Mouse (Mus musculus) thymus, postnatal 0 days (tissue): ENCODE measurements around the gene Sspn. TPM values are rescaled to one million over a fixed set of nuclear protein-coding genes. Genes with fewer than 3 reads are reported as not detected.

ENCODE experiments used
- DNase-seq: peaks from one replicate; pipeline ENCODE4 v3.0.0-alpha.2; 2015; ENCODE audit warnings: low spot score
- polyA plus RNA-seq: library from polyadenylated mRNA; unstranded; fragments of >200 nt; fragmentation: Nextera tagmentation; extraction: Ambion mirVana; gene quantifications from 2 replicates; pipeline ENCODE4 v1.2.1, GENCODE M21; 2015

Sspn gene
- polyA plus RNA-seq, 1 experiment from 2014 or later: 1.3 TPM

DNA sequence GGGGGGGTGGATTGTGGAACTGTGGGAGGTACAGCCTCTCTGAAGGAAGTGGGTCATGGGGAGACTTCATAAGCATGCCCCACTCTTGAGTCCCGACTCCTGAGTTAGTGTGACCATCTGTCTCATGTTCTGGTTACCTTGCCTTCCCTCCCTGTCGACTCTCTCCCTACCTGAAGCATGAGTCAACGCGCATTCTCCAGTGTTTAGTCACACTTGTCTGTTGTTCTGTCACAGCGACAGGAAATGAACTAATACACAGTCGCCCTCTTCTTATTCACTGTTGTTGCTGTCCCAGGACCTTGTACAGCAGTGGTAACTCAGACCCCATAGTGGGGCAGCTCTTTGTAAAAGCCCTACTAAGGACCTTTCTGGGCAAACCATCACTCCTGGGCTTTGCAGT is 41.4 kb downstream of the Sspn start:
- DNase-seq: no peak

DNA sequence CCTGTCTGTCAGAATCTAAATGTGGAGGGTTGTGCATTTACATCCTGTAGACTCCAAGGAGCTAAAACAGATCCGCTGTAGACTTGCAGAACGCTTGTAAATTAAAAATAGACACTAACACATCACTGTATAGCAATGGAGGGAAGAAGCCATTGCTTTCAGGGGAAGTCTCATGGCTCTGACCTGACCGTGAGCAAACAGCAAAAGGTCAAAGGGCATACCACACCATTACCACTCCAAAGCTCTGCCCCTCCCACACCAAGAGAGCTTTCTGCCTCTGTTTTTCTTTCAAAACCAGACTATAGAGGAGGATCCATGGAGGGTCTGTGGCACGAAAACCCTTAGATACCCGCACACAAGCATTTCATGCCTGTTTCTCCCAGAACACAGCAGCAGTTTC is 41.9 kb downstream of the Sspn start:
- no peak for DNase-seq

DNA sequence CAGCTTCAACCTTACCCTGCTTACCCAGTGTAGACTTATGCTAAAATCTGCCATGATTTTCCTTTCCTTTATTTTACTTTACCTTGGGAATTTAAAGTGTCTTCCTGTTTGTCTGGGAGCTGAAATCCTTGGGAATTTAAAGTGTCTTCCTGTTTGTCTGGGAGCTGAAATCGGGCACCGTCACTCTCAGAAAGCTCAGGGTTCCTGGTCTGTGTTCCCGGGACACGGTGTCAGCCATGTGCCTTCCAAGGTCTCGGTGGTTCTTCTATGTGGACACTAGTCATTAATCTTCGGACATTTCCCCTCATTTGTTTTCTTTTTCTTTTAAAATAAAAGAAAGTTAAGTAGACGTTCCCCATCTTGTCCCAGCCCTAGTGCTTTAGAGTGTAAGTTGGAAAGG is 43.3 kb downstream of the Sspn start:
- no peak for DNase-seq

DNA sequence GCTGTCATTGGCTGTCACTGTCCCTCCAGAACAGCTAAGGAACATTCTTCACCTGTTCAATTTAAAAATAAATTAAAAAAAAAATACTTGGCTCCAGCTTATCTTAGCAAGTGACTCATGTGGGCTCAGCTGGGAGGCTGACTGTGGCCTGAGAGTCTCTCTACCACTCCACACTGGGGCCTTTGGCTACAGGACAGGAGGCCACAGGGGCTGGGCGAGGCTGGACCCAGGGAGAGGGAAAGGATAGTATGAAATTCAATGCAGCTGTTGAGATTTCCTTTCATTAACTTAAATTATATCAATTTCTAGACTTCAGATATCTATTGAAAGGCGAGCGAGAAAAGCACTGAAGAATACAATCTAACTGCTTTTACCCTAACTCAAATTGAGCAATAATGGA is 45.9 kb downstream of the Sspn start:
- no peak for DNase-seq

DNA sequence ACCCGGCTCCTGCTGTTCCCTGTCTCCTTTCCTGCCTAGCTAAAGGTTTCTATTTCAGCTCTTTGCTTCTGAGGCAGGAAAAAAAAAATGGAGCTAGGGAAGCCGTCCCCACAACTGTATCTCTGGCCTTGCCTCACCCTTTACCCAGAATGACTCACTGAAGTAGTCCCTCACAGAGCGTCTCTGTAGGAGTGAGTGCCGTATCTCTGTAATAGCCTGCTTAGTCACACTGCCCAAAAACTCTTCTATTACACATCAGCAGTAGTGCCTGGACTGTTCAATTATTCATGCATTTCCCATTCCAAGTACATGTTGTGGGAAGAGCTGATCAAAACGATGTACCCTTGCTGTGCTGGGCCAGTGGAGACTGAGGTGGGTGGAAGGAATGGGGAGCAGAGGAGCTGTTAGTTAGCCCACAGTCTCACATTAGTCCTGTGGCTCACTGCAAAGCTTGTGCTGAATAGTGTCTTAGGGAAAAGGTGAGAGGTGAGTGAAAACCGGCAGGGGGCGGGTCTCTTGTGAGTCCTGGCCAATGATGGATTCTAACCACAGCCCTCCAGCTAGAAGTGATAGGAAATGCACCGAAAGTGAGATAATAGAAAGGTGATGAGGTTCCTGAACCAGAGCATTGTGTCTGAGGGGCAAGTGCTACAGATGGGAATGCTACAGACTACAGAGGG is 46.5 kb downstream of the Sspn start:
- DNase-seq: no peak

DNA sequence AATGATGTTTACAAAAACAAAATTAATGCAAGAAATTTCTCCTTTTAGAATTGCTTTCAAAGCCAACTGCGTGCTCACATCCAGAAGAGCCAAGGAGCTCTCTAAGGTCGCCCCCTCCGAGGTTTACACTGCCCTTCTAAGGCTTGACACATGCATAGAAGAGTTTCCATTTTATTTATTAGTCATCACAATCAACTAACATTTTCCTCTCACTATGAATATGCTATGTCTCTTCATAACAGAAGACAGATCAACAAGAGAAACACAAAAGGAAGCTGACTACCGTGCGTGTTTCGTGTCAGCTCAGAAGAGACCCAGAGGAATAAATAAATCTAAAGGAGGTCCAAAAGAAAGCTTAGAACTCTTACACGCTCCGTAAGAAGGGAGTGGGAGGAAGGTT is 49.6 kb downstream of the Sspn start:
- no peak for DNase-seq

DNA sequence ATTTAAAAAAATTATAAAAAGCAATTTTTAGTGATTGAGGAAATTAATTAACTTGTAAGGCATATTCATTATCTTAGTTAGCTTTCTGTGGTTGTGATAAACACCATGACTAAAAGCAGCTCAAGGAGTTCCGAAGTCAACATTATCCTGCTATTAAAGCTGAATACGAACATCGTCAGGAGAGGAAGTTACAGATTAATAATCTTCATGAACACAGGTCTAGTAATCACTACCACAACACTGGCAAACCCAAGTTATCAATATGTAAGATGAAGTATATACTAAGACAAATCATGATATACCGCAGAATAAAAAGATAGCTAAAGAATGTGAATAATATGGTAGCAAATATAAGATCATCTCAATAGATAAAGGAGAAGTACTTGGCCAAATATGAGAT is 50.9 kb downstream of the Sspn start:
- DNase-seq: no peak

DNA sequence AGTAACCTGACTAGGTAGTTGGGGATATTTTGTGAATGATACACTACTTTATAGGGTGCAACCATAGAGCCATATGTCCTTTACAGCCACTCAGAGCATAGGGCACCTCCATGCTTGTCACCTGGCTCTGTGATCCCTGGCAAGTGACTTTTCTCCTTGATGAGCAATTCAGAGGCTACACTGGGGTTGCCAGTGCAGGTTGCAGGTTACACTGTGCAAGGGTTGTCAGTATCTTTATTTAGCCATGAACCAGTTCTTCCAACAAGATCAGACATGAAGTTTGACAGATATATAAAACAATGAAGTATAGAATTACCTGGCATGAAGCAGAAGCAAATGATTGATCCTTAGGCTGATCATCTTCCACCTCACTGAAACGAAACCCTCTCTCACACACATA is 59.1 kb downstream of the Sspn start:
- no peak for DNase-seq

DNA sequence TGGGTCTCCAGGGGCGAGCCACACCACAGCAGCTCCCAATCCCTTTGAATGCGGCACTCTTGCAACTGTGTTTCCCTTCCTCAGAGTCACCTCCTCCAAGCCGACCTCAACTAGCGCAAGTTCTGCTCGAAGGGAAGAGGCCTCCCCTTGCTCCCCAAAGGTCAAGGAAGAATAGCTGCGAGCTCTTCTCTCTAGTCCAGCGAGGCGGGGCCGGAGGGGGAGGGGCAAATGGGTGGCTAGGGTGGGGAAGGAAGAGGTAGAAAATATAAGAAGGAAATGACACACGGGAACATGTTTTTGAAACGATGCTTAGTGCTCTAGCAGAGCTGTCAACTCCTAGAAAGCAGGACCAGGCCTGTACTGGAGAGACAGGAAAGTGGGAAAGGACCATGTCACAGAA is 61.1 kb downstream of the Sspn start:
- no peak for DNase-seq

DNA sequence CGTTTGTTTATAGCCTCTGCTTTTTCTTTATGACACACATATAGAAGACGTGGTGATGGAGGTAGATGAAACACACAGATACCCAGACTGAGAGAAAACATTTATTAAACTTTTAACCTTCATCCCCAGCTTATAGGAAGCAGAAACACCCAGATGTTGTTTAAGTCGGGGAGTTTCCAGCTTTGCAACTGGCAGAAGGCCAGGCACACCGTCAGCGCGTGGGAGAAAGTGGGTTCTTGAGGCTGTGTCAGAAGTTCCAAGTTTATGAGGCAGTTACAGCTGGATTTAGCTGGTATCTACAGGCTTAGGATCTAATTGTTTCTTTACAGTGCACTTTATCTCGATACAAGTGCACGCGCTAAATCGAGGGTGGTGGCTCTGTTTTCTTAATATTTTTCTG is 61.5 kb downstream of the Sspn start:
- DNase-seq: no peak

DNA sequence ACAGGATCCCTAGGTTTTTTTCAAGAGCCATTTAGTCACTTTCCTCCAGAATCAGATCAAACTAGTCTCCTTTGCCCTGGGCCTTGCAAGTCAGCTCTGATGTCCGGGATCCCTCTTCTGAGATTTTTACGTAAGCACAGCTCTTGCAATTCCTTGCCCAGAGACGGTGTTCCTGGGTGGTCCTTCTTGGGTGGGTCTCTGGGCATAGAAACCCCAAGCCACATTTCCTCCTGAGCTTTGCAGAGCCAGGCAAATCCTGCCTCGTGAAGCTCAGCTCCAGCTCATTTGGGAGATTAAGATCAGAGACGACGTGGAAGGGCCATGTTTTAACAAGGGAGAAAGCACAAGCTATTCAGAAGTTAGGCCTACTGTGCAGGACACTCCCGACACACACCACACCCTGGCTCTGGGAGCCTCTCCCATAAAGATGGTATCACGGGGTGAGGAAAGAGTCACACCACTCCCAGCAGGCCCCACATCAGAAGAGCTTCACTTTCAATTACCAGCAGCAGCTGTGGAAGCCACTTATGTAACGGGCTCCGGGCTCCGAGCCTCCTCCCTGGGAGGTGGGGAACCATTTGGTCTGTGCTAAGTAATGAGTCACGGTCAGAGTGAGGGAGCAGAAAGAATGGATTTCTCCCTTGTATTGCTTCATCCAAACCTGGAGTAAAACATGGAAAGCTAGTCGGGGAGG is 67.0 kb downstream of the Sspn start:
- no peak for DNase-seq

DNA sequence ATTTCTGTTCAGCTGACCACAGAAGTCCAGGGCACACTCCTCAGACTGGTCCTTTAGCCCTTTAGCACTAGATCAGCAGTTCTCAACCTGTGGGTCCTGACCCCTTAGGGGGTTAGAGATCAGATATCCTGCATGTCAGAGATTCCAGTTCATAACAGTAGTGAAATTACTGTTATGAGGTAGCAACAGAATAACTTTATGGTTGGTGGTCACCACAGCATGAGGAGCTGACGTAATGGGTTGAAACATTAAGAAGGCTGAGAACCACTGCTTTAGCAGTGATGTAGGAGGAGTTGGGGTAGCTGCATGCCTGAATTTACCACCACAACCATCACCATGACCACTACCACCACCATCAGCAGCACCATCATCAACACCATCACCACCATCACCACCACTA is 69.3 kb downstream of the Sspn start:
- DNase-seq: no peak

DNA sequence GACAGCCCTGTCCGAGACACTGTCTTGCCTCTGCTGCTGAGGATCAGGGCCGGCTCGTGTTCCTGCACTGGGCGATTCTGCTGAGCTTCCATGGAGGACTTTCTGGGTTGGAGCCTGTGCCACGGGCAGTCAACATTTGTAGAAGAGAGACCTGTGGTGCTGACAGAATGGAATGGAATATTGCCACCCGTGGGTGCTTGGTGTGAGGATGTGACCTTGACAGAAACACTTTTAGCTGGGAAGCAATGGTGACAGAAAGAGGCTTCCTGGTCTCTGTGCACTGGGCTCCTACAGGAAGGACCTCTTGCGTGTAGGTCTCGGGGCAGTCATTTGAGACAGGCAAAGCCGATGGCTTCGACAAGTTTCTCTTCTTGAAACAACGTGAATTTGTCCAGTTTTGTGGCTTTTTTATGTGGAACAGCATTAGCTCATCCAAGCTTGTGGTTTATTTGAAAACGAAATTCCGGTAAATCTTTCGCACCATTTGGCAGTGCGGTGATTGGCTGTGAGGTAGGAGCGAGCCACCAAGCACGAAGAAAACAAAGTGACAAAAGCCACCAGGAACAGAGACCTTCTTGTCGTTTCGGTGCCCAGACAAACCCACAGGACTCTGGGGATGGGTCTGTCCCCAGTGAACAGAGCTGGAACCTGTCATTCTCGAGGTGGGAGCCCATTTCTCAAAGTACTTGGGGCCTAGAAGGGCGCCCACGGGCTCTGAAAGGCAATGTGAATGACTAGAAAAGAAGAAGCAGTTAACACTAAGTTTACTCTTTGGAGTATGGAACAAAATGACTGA is 70.2 kb downstream of the Sspn start:
- no peak for DNase-seq

DNA sequence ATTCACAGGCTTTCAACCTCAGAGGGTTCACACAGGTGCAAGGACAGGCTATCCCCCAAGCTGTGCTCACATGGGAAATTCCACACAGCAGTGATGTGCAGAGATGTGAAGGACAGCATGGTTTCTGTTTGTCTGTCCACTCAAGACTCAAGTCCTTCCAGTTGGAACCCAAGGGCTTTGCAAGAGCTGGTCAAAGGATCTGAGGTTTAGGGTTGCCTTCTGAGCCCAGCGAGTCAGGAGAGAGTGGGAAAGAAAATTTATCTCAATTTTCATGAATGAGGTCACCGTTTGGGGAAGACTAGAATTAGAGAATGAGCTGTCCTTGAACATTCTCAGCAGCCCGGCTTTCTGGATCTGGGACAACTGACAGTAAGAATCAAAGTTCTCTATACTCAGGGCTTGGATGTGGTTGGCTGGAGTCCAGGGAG is 72.7 kb downstream of the Sspn start:
- no peak for DNase-seq

DNA sequence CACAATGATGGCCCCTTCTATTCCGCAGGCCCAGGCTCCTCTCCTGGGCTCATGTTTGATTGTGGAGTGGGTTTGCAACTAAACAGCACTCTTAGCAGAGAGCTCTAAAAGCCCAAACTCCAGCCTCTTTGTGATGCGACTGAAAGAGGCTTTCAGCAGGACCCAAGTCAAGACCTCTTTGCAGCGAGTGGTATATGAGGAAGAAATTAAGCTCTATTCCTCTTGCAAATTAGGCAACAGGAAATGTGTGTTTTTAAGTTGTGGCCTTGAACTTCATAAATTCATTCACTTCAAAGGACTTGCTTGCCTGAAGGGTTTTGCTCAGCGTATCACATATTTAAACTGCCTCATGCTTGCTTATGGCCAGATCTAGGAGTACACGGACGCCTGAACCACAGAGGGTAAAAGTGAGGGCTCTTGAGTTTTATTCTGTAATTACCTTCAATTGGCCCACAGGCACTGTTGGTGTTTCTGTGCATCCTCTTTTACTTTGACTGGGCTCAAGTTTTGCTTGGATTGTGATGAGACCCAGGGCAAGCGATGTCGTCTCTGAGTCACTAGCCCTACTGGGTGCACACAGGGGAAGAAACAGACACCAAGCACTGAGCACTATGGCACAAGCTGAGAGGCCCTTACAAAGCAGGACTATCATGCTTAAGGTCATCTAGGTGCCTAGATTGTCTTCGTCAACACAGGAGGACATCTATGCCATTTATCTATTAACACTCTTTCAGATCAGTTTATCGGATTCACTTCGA is 73.9 kb downstream of the Sspn start:
- DNase-seq: no peak

DNA sequence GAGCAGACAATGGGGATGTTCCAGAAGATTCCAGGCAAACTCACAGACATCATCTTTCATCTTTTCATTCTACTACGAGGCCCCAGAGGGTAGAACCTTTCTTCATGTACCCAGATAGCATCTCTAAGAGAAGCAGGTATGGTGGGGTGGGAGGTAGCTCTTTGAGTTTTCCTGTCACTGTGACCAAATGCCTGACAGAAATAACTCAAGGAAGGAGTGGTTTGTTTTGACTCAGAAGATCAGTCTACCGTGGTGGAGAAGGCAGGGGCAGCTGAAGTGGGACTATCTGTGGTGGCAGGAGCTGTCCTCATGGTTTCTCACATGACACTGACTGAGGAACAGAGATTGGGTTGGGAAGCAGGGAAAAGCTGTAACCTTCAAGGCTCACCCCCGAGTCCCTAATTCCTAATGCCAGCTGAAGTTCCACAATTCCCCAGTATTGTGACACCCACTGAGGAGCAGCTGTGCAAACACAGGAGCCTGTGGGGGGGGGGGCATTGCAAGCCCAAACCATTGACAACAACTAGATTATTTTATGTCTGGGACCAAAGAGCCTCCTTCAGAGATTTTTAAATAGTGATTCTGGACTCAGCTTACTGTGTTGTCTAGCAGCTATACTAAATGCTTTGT is 74.6 kb downstream of the Sspn start:
- DNase-seq: no peak

DNA sequence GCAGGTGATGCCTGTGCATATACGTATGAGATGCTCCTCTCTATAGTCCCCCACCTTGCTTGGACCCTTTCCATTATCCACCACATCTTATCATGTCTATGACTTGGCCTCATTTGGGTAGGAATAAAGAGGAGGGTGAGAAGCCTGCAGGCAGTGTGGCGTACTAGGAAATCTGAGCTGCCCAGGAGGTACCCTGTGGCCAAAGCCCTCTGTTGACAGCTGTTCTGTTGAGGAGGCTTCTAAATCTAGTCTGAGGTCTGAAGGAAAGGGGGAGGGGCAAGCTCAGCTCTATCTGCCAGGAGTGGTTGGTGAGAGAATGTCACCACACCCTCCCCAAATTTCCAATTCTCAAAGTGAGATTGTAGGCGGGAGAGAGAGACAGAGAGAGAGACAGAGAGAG is 75.3 kb downstream of the Sspn start:
- no peak for DNase-seq

DNA sequence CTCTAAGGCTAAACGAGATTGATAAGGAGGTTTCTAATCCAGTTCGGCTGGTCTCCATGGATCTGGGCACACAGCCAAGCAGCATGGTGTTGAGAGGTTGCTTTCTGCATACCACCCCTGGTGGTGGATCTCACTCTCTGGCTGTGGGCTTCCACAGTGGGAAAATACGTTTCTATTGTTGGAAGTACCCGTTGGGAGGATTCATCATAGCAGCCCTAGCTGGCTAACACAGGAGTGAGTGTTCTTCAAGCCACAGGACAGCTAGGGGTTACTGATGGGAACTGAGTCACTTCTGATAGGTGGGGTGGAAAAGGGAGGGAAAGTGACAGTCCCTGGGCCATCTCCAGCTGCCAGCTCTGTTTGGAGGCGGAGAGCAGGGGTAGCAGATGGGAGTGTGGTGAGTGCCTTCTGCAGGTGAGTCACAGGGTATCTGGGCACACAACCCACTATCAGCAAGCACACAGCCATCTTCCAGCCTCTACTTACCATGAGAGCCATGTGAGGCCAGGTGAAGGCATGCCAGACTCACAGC is 77.1 kb downstream of the Sspn start:
- no peak for DNase-seq

DNA sequence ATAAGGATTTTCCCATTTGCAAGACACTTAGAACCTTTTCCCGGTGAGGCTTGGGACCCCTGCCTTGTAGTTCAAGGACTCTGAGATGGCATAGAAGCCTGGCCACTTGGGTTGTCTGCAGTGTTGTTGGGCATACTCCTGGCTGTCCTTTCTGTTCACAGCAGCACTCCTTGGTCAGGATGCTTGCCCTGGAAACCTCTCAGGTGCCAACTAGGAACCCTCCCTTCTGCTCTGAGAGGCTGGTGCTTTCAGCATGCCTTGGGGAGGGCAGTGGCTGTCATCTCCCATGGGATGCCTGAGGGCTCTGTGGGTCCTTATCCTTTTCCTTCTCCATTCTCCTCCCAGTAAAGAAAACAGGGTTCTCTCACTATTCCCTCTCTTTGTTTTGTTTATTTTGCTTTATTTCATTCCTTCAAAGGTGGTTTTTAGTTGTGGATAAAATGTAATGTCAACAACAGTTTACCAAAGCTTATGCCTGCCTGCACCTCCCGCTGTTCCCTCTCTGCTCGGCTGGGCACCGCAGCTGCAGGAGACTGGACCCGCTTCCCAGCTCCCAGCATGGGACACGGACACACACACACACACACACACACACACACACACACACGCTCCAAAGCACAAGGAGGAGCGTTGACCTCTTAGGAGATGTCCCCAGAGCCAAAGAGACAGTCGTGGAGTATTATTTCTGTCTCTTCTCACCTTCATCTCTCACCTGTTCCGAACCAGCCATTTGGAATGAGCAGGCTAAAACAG is 77.9 kb downstream of the Sspn start:
- DNase-seq: no peak

DNA sequence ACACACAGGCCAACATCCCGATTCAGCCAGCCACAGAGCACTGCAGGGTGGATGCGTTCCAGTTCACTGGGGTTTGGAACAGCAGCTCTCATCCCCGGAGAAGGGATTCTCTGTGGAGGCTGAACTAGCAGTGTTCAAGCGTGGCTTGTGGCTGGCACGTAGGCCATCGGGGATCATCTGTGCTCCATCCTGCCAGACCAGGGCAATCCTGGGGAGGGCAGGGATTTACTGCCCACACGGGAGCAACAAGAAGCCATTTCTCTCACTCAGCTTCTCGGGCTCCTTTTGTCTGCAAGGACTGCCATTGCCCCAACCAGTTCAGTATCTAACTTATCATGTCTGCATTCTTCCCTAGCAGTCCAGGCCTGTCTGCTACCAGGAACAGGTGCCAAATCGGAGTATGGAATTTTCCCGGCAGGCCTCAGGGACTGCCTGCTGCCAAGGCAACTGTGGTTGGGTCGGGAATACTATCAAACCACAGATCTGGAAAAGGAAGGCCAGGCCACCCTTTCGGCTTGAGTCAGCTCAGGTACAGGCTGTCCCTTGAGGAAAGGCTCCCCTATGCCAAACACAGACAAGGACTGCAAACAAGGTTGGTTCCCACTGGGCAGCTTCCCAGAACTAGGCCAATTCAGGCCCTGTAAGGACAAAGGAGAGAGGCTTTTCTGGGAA is 78.8 kb downstream of the Sspn start:
- no peak for DNase-seq
